Mouse (Mus musculus): Measurements from ENCODE around the gene Vmn1r90. TPM values are rescaled to one million over a fixed set of nuclear protein-coding genes. Genes with fewer than 3 reads are reported as not detected.
"Not testable (repeated sequence)": the region's sequence is repeated elsewhere in the genome, so short reads cannot be mapped to it uniquely, and the experiment has no call there.

Gene Vmn1r90
- under 1 TPM in 3 of 4 experiments, not detected in 1; 0.03 to 0.28 (median 0.15) TPM for total RNA-seq (2022)

DNA sequence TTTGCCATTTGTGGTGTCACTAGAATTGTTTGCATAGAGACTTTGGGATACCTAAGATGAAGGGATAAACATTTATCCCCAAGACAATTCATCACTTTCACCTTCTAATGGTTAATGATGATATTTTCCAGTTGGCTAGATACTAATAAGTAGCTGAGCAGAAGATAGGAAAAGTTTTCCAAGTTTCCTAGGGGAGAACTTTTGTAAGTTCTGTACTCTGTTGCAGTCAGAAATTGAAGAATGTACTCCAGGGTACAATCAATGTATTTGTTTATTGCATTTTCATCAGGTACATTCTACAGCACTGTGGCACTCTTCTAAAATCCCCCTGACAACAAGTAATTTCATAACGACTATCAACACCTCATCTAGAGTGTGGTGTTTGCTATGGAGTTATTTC, at the start of gene Vmn1r90:
Gene Vmn1r90 (minus strand): TSS at position 101 of the 400 bp plus-strand sequence.
- no peak for DNase-seq

DNA sequence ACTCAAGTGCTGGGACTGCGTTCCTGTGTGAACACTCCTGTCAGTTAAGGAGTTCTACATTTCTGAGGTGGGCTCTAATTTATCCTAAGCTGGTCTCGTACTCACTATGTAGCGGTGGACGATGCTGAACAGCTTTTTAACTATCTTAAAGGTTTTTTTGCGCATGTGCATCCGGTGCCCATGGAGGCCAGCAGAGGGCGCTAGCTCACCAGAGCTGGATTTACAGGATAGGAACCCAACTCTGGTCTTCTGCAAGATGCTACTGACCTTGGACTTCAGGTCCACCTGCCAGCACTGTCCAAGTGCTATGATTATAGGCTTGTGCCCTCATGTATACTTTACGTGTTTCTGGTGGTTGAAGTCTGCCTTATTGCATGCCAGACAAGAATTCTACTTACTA, 29.7 kb upstream of the Vmn1r90 start:
- not testable (repeated sequence) for DNase-seq

DNA sequence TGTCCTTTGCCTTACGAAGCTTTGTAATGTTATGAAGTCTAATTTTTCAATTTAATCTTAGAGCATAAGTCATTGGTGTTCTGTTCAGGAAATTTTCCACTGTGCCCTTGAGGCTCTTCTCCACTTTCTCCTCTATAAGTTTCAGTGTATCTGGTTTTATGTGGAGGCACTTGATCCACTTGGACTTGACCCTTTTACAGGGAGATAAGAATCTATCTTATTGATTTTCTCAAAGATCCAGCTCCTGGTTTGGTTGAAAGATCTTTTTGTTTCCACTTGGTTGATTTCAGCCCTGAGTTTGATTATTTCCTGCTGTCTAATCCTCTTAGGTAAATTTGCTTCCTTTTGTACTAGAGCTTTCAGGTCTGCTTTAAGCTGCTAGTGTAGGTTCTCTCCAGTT, 11.0 kb downstream of the Vmn1r90 start:
- no peak for DNase-seq

DNA sequence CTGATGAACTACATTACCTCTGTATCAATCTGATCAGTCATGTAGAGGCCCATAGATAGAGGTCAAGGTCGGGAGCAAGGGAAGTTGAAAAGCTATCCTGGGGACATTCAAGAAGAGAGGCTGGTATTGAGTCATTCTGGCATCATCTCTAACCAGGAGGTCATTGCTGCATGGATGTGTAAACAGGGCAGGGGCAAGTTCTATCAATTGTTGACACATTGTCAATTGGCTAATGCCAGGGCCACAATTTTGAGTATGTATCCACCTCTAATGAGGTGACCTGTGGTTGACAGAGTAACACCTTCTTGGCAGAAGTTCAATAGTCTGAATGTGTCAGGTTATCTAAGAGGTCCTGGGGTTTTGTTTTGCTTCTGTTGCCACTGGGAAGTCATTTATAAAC, 38.0 kb downstream of the Vmn1r90 start:
- no peak for DNase-seq

DNA sequence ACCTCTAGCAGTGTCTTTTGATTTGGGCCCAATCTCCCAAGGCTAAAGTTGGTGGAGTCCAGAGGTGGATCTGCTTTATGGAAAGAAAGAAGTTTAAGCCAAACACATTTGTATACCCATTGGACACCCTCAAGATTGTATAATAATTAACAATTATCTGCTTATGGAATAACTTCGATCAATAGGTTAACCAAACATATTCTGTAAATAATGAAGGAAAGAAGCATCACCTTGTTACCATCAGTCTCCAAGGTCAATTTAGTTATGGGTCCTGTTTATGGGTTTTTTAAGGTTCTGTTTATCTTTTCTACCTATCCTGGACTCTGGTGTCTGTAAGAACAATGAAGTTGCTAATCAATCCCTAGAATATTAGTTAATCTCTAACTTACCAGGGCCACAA, 40.7 kb downstream of the Vmn1r90 start:
- no peak for DNase-seq

DNA sequence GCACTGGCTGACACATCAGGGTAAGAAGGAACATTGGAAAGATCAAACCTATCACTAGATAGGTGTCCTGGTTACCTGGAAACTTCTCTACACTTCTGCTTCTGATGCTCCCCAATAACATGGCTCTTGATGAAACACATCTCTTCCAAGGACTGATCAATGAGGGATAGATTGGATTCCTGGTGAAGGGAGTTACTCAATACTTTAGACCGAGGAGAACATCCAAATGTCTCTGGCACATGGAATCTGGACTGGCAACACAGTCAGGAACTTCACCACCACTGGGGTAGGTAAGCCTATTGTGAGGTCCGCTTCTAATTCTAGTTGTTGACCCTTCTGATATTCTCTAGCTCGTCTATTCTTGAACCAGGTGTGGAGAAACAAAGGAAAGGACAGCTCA, 45.0 kb downstream of the Vmn1r90 start:
- DNase-seq = no peak

Other genes starting within 250 kb of the Vmn1r90 start
- not detected for gene Obox8, start 229.9 kb downstream of the Vmn1r90 start, total RNA-seq (2022)
- gene Sult2a8, start 116.7 kb downstream of the Vmn1r90 start, total RNA-seq (2022) = under 1 TPM in 1 of 4 experiments, not detected in 3; 0.59 TPM
- gene Sult2a7, start 69.3 kb downstream of the Vmn1r90 start, total RNA-seq (2022) = not detected
- not detected for gene Obox7, start 96.0 kb upstream of the Vmn1r90 start, total RNA-seq (2022)